Mouse (Mus musculus) heart, embryonic 12.5 days (tissue): ENCODE measurements around the gene Fbxw4. TPM values are rescaled to one million over a fixed set of nuclear protein-coding genes. Genes with fewer than 3 reads are reported as not detected.

Experiments used
- ATAC-seq: fragments of 200-750 bp; cut with Nextera tagmentation; 2 replicates; pipeline ENCODE4 v1.8.0; 2017; ENCODE audit warnings: moderate TSS enrichment, moderate library complexity; ENCODE audit not compliant: insufficient number of reproducible peaks, low FRiP score
- H3K27ac ChIP-seq: fragments of 300-500 bp; sonication (generic); 2 replicates; pipeline ENCODE4 v1.5.1; 2016; ENCODE audit warnings: mild to moderate bottlenecking, moderate library complexity; ENCODE audit not compliant: poor library complexity, severe bottlenecking
- H3K27me3 ChIP-seq: fragments of 300-500 bp; sonication (generic); replicated peaks from 2 replicates; pipeline ENCODE4 v1.6.1; 2016; ENCODE audit warnings: mild to moderate bottlenecking, moderate library complexity
- H3K36me3 ChIP-seq: fragments of 300-500 bp; sonication (generic); 2 replicates; pipeline ENCODE4 v1.6.1; 2016; ENCODE audit warnings: mild to moderate bottlenecking, moderate library complexity
- H3K4me1 ChIP-seq: fragments of 300-500 bp; sonication (generic); replicated peaks from 2 replicates; pipeline ENCODE4 v1.6.1; 2016; ENCODE audit warnings: mild to moderate bottlenecking
- H3K4me2 ChIP-seq: fragments of 300-500 bp; sonication (generic); 2 replicates; pipeline ENCODE4 v1.6.1; 2016; ENCODE audit warnings: mild to moderate bottlenecking, moderate library complexity
- H3K4me3 ChIP-seq: fragments of 300-500 bp; sonication (generic); 2 replicates; pipeline ENCODE4 v1.5.1; 2016; ENCODE audit warnings: mild to moderate bottlenecking
- H3K9ac ChIP-seq: fragments of 300-500 bp; sonication (generic); 2 replicates; pipeline ENCODE4 v1.6.1; 2016; ENCODE audit warnings: mild to moderate bottlenecking, moderate library complexity
- H3K9me3 ChIP-seq: fragments of 300-500 bp; sonication (generic); replicated peaks from 2 replicates; pipeline ENCODE4 v1.6.1; 2016; ENCODE audit warnings: mild to moderate bottlenecking, moderate library complexity
- WGBS: fragments of 180-500 bp; shearing (Covaris S2); methylation state at CpG from one replicate; pipeline ENCODE4 v1.1.7; 2016; 5-methylcytosine and 5-hydroxymethylcytosine counted together
- polyA plus RNA-seq: library from polyadenylated mRNA; unstranded; fragments of >200 nt; fragmentation: Nextera tagmentation; extraction: Ambion mirVana; gene quantifications from 2 replicates; pipeline ENCODE4 v1.2.1, GENCODE M21; 2016

The Fbxw4 gene
- polyA plus RNA-seq, 1 experiment from 2014 or later: 4.8 TPM

DNA sequence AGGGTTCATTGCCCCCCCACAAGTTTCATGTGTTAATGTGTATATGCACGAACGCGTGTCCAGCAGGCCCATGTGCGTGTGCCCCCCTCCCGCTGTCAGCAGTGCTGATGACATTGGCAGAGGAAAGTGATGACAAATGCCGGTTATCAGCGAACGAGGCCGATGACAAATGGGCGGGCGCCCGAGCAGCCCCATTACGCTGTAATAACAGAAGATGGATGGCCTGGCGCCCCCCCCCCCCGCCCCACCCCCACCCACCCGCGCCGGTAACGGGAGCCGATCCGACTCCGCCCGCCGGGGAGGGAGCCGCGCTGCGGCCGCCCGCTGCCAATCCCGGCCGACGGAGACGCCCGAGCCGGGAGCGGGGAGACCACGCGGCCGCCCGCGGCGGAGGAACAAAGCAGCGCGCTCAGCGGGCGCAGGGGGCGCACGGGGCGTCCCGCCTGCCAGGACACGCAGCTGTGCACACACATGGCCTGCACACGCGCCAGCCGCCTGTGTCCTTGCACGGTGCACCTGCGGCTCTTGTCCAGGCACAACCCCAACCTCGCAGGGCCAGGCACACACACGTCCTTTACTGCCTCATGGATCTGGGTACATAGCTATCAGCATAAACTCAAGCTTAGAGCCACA is 118.6 kb downstream of the Fbxw4 start:
- under 1% methylated on average over 41 of the region's 58 CpGs for WGBS
- ATAC-seq: no peak
- H3K4me2 ChIP-seq: peak overlapping the region; percentile 80
- H3K27ac ChIP-seq: no peak overlapping the region
- peaks cover 21% of the 10 kb centered on the region for H3K4me1 ChIP-seq
- H3K36me3 ChIP-seq: no peaks in the 10 kb centered on the region
- peaks cover 90% of the 10 kb centered on the region for H3K27me3 ChIP-seq
- peak overlapping the region; percentile 50 for H3K9ac ChIP-seq
- H3K4me3 ChIP-seq: peak overlapping the region; percentile 45
- no peaks in the 10 kb centered on the region for H3K9me3 ChIP-seq

DNA sequence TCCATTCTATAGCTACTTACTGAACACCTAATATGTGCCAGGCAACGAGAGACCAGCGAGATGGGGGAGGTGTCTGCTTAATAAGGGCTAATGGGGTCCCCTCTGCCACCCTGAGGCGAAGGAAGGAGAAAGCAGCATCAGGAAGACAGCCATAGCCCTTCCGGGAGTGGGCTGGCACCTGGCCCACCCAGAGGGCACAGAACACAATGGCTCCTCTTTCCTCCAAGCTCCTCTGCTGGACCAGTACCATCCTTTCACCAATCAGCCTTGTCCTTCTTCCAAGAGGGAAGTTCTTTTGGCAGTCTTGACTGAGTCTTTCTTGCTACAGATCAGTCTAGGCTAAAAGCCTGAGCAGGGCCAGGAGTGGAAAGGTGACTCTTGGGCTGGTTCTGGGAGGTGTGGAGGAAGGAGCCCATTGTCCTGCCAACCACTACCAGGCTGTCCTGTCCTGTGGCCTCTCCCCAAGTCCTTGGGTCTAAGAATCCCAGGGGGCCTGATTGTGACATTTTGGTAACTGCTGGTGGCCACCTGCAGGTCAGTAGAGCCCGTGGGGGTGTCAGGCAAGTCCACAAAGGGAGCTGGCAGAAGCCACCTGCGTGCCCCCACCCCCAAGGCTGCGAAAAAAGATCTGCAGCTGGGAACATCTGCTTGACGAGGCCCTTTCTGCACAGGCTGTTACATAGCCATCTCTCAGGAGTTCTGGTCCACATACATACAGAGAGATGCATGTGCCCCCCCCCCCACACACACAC is 119.3 kb downstream of the Fbxw4 start:
- WGBS: 39% methylated on average over 8 of the region's 8 CpGs
- ATAC-seq: no peak
- Histone ChIP-seq H3K36me3 (no peaks in the 10 kb centered on the region), H3K9me3 (no peaks in the 10 kb centered on the region), H3K27me3 (peaks cover 90% of the 10 kb centered on the region), H3K4me3 (peak overlapping the region; percentile 45), H3K4me2 (peak overlapping the region; percentile 80), H3K4me1 (peaks cover 21% of the 10 kb centered on the region), H3K27ac (no peak overlapping the region), H3K9ac (no peak overlapping the region)

GRCm38 (mm10) chr19:45537505-45537904 is 122.6 kb downstream of the Fbxw4 start:
- Histone ChIP-seq H3K36me3 (no peaks in the 10 kb centered on the region), H3K9me3 (no peaks in the 10 kb centered on the region), H3K4me1 (peaks cover 12% of the 10 kb centered on the region), H3K4me3 (no peak overlapping the region), H3K27ac (no peak overlapping the region), H3K4me2 (no peak overlapping the region), H3K27me3 (peaks cover 84% of the 10 kb centered on the region), H3K9ac (no peak overlapping the region)
- WGBS: 56% methylated on average over 1 of the region's 1 CpGs
- no peak for ATAC-seq

DNA sequence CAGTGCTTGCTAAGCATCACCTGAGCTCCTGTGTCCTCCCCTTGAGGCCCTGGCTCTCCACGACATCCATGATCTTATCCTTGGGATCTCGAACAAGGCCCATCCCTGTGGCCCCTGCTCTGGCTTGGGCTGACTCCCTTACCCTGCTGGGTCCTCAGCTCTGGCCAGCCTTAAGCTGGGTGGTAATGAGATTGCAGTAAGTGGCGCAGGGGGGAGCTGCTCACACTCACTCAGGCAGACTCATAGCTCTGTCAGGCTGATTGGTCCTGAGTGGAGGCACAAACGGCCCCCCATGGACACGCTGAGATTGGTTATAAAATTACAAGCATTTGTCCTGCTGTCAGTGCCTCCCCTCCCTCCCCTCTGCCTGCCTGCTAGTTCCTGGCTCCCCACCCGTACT is 124.2 kb downstream of the Fbxw4 start:
- peaks cover 69% of the 10 kb centered on the region for H3K27me3 ChIP-seq
- H3K9me3 ChIP-seq: no peaks in the 10 kb centered on the region
- no peak overlapping the region for H3K4me3 ChIP-seq
- H3K36me3 ChIP-seq: no peaks in the 10 kb centered on the region
- H3K9ac ChIP-seq: no peak overlapping the region
- ATAC-seq: no peak
- H3K4me1 ChIP-seq: peaks cover 15% of the 10 kb centered on the region
- WGBS: 37% methylated on average over 6 of the region's 6 CpGs
- no peak overlapping the region for H3K27ac ChIP-seq
- no peak overlapping the region for H3K4me2 ChIP-seq

DNA sequence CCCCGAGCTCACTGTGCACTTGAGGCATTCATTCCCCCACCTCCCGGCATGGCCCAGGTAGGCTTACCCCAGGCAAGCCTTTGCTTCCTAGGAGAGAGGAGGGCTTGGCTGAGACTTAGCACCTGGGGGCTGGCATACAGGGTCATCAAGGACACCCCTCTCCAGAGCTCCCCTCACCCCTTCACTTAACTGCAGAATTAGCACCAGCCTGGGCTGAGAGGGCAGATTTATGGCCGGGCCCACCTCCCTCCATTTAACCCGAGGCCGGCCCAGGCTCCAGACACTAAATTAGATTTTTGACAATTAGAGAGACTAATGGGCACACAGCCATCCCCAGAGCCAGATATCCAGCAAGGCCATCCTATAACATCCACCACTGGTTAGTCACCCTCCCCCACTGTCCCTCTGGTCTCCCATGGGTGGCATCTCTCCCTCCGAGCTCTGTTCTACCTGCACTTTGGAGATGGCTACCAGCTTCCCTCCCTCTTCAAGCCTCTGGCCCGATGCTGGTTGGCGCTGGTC is 124.8 kb downstream of the Fbxw4 start:
- Histone ChIP-seq H3K27me3 (peaks cover 62% of the 10 kb centered on the region), H3K27ac (no peak overlapping the region), H3K9ac (no peak overlapping the region), H3K4me3 (no peak overlapping the region), H3K9me3 (no peaks in the 10 kb centered on the region), H3K36me3 (no peaks in the 10 kb centered on the region), H3K4me2 (no peak overlapping the region), H3K4me1 (peaks cover 19% of the 10 kb centered on the region)
- 71% methylated on average over 8 of the region's 8 CpGs for WGBS
- no peak for ATAC-seq

GRCm38 (mm10) chr19:45533617-45534016 is 126.5 kb downstream of the Fbxw4 start:
- H3K4me3 ChIP-seq: no peak overlapping the region
- no peak overlapping the region for H3K9ac ChIP-seq
- H3K4me2 ChIP-seq: no peak overlapping the region
- peaks cover 46% of the 10 kb centered on the region for H3K27me3 ChIP-seq
- WGBS: 62% methylated on average over 7 of the region's 7 CpGs
- H3K9me3 ChIP-seq: no peaks in the 10 kb centered on the region
- peaks cover 11% of the 10 kb centered on the region for H3K36me3 ChIP-seq
- H3K27ac ChIP-seq: no peak overlapping the region
- ATAC-seq: no peak
- H3K4me1 ChIP-seq: peaks cover 36% of the 10 kb centered on the region

DNA sequence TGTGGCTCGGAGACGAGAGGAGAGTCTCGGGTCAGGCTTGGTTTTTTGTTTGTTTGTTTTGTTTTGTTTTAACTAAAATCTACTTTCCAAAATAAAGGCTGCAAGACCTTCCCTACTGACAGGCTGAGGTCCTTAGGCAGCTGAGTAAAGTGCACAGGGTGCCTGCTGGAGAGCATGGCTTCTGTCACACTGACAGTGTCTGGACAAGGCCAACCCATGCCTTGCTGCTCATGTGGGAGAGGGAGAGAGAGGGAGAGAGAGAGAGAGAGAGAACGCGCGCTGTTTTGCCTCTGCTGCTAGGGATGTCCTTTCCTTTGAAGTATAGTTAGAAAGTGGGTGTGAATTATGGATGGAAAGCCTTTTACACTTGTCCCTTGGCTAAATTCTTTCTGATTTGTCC is 128.6 kb downstream of the Fbxw4 start:
- 47% methylated on average over 6 of the region's 6 CpGs for WGBS
- ATAC-seq: no peak
- H3K9me3 ChIP-seq: no peaks in the 10 kb centered on the region
- H3K27me3 ChIP-seq: peaks cover 27% of the 10 kb centered on the region
- H3K36me3 ChIP-seq: peaks cover 32% of the 10 kb centered on the region
- no peak overlapping the region for H3K9ac ChIP-seq
- peak overlapping the region; percentile 66 for H3K27ac ChIP-seq
- no peak overlapping the region for H3K4me3 ChIP-seq
- no peak overlapping the region for H3K4me2 ChIP-seq
- peaks cover 38% of the 10 kb centered on the region for H3K4me1 ChIP-seq

DNA sequence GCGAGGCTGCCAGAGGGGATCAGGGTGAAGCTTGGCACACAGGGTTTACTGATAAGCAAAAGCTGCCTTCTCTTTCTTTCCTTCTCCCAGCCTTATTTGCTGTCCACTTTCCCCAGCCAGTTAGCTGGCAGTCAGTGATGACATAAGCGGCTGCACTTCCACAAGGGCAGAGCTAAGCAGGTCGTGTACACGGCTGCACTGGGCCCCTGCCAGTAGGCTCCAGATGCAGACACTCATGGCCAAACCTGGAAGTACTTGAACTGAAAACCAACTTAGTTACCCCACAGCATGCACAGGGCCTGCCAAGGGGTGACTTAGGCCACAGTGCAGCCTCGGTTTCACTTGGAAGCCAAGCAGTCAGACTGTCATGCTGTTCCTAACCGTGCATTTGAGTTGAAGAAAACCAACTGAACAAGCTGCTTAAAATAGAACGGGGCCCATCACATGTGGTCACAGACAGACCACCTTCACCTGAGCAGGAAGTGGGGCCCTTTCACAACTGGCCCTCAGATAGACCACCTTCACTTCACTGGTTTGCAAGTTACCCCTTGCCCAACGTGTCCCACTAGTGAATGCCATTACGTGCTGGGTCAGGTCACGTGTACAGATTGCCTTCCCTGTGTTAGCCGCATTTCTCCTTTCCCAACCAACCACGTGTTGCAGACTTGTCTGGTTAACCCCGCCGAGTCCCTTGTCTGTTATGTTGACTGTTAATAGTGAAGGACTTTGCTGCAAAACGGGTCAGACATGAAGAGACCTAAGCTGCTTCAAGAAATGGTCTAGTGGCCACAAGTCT is 129.7 kb downstream of the Fbxw4 start:
- H3K4me2 ChIP-seq: no peak overlapping the region
- H3K9ac ChIP-seq: peak overlapping the region; percentile 10; the same call in 1 of the 2 replicates
- H3K4me1 ChIP-seq: peaks cover 38% of the 10 kb centered on the region
- H3K9me3 ChIP-seq: no peaks in the 10 kb centered on the region
- no peak overlapping the region for H3K4me3 ChIP-seq
- peak overlapping the region; percentile 66 for H3K27ac ChIP-seq
- no peak for ATAC-seq
- peaks cover 36% of the 10 kb centered on the region for H3K36me3 ChIP-seq
- WGBS: 56% methylated on average over 15 of the region's 15 CpGs
- peaks cover 15% of the 10 kb centered on the region for H3K27me3 ChIP-seq

- no peak overlapping the region for H3K4me2 ChIP-seq
- H3K36me3 ChIP-seq: peaks cover 45% of the 10 kb centered on the region
- H3K9me3 ChIP-seq: no peaks in the 10 kb centered on the region
- peak overlapping the region; percentile 66; the same call in 1 of the 2 replicates for H3K27ac ChIP-seq
- peaks cover 38% of the 10 kb centered on the region for H3K4me1 ChIP-seq
- no peak overlapping the region for H3K4me3 ChIP-seq
- H3K9ac ChIP-seq: no peak overlapping the region
- H3K27me3 ChIP-seq: peaks cover 6% of the 10 kb centered on the region; the same call in 1 of the 2 replicates
- WGBS: 69% methylated on average over 5 of the region's 5 CpGs
- ATAC-seq: no peak
Measured at GRCm38 (mm10) chr19:45529294-45529693, 130.8 kb downstream of the Fbxw4 start.
